Mouse (Mus musculus): ENCODE measurements around the gene Ryr2.

DNA sequence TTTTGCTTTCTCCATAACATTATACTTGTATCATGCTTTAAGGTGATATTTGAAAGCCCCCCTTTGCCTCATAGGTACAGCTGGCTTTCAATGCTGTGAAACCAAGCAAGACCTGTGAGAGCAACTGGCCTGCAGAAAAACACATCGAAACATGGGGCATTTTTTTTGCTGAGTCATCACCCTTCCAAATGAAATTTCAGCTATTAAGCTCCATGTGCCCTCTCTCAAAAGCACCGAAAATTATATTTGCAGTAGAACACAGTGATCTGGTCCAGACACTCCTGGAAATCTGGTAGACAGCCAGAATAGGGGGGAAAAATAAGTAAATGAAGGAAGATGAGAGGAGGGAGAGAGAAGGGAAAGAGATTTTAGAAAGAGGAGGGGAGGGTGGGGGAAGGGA is 180.5 kb downstream of the Ryr2 start:
- no peak for TF ChIP-seq CTCF (IDR thresholded peaks at IDR 0.05)
- TF ChIP-seq EP300 (IDR thresholded peaks at IDR 0.05) = no peak

Data from lung, postnatal 0 days (tissue).